Mouse (Mus musculus) lung, postnatal 25 days (tissue): ENCODE measurements at regions not wholly inside any gene's neighbourhood (a gene's known extent, or its start where the extent isn't known, plus 50 kb on each side); places are given as distances from the start of the nearest gene placed in this dataset.

ENCODE experiments used
- DNase-seq: peaks from one replicate; pipeline ENCODE4 v3.0.0; 2022; ENCODE audit warnings: low spot score

DNA sequence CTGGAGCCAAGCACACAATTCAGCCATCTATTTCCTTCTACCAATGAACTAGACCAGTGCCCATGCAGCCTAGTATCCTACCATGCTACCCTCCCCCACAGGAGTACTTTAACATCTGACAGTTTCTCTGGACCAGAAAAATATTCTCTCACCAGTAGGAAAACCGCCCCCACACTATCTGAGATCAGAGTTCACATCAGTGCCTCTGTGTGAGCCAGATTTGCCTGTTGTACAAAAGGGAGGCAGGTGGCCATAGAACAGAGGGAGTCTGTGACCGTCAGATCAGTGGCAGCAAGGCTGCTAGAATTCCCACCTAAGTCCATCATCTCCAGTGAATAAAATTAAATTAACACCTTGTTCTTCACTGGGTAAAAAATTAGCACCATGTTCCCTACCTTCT, 166.5 kb downstream of the Atp23 start:
- DNase-seq = no peak

DNA sequence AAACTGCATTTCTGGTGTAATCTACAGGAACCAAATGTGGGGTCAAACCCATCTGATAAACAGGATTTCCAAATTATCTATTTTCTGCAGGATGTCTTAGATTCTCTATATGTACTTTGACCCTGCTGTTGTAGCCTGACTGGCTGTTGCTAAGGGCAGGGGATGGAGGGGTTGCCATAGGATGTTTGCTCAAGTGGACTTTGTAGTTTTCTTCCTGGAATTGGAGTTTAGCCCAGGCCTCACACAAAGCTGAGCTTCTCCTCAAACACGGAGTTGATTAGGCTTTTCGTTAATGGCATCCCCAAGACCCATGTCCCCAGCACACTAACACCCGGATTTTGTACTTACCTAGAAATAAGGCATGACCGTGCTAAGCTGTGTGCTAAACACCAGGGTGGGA, 173.3 kb downstream of the Atp23 start:
- no peak for DNase-seq

DNA sequence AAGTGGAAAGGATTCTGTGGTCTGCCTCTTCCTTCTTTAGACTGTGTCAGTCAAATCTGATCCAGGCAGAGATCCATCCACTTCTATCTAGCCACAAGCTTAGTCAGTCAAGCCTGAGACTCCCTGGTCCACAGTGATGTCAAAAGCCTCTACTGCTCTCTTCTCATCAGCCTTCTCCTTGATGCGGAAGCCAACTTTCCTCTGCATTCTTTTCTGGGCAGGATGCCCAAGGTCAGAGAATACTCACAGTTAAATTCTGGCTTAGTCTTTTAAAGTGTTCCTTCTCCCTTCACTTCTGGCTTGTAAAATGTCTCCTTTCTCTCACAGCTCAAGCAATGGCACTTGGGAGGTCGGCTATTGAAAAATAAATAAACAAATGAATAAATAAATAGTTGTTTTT, 183.2 kb downstream of the Atp23 start:
- DNase-seq = no peak

DNA sequence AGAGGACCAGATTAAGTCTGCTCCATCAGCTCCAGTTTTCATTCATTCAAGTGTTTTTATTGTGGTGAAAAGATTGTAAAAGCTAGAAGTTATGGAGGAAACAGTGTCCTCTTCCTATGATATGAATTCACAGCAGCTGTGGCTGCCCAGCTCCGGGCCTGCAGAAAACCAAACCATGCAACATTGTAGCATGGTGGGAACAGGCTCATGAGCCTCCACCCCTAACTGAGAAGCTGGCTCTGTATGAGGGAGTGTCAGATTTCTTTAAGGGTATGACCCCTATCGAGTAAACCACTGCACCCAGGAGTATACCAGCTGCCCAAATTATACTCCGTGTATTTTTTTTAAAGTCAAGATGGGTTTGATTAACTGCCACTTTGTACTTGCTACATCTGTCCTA, 189.4 kb downstream of the Atp23 start:
- DNase-seq = no peak

DNA sequence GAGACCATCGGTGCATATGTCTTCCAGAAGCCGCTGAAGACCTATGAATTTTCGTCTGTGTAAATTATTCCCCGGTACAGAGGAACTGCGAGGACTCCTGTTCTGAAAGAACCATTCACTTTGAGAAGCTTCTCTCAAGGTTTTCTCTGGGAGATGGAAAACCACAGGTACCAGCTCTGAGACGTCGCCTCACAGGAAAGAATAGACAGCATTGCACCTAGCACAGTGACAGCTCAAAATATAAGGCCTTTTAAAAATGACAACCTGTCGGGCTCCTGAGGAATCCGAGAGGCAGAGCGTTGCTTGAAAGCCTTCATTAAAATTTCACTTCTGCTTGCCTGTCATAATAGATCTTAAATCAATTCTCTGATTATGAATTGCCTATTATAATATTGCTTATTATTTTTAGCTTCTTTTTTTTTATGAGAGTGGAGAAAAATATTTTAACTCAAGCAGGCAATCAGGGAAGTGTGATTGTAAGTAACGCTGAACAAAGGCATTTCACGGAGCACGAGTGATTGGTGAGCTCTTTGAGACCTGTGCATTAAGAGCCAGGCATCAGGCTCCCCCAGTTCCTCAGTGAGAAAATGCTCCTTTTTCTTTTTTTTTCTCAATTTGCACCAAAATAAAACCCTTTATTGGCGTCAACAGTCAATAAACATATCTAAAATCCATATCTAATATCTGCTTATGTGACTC, 191.8 kb downstream of the Atp23 start:
- DNase-seq = no peak

DNA sequence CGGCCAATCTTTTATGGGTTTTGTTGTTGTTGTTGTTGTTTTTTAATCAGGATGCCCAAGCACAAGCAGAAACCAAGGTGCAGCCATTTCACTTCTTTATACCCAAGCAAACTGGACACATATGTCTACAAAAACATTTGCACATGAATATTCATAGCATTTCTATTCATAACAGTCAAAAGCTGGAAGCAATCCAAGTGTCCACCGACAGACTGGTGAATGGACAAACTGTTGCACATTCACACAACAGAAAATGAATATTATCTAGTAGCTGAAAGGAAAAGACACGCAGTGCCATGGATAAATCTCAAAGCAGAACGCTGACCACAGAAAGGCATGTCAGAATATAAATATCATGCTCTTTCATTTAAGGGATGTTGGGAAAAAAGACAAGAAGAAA, 192.4 kb downstream of the Atp23 start:
- no peak for DNase-seq

DNA sequence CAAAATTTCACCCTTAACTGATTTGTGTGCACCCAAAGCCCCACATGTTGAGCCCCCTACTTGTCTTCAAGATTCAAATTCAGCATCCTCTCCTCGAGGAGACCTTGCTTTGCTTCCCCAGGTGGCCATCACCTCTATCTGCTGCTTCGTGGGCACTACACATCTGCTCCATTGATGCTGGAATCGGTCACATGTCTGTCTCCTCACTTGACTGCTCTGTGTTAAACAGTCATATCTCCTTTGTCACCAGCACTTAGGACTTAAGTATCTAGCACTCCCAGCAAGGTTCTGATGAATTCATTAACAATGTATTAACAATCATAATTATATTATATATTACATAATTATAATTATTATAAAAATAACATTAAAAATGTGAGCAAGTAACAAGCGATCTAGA, 192.9 kb downstream of the Atp23 start:
- no peak for DNase-seq

DNA sequence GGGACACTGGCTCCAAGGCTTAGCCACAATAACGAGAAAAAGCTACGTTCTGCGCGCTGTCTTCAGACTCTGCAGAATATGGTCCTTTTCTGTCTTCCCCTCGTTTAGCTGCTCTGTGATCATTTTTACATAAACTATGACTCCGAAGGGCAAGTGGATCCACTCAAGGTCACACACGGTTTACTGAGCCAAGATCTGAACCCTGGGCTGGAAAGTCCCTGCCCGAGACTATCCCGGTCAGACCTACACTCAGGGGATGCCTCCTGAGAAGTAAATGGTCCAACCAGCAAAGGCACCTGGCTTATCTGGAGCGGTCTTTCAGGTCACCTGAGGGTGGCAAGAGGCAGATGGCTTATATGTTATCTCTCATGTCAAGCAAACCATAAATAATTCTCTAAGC, 204.1 kb downstream of the Atp23 start:
- no peak for DNase-seq

DNA sequence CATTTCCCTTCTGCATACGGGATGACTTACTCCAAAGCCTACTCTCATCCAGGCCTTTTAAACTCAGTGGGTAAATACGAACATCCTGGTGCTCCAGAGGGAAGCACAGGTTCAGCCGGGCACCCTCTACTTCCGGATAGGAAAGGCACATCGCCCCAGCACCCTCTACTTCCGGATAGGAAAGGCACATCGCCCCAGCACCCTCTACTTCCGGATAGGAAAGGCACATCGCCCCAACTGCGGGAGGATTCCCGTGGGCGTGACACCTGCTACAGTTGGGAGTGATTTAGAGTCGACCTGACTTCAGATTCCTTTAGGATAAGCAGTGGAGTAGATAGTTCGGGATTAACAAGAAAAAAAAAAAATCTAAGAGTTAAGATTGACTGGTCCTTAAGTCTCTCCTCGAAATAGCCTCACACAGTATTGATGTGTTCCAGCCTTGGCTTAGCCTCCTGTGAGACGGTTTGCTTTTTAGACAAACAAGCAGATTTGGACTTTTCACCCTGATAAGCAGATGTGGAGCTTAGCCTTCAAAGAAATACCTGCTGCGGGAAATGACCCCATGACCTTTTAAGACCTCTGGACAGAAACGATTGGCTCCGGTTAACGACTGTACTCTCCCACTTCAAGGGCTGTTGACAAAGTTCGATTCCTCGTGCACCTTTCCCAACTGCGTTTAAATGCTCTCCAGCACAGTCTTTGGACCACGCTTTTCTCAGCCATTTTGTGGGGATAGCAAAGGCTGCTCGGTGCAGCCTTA, 210.1 kb downstream of the Atp23 start:
- DNase-seq = no peak

DNA sequence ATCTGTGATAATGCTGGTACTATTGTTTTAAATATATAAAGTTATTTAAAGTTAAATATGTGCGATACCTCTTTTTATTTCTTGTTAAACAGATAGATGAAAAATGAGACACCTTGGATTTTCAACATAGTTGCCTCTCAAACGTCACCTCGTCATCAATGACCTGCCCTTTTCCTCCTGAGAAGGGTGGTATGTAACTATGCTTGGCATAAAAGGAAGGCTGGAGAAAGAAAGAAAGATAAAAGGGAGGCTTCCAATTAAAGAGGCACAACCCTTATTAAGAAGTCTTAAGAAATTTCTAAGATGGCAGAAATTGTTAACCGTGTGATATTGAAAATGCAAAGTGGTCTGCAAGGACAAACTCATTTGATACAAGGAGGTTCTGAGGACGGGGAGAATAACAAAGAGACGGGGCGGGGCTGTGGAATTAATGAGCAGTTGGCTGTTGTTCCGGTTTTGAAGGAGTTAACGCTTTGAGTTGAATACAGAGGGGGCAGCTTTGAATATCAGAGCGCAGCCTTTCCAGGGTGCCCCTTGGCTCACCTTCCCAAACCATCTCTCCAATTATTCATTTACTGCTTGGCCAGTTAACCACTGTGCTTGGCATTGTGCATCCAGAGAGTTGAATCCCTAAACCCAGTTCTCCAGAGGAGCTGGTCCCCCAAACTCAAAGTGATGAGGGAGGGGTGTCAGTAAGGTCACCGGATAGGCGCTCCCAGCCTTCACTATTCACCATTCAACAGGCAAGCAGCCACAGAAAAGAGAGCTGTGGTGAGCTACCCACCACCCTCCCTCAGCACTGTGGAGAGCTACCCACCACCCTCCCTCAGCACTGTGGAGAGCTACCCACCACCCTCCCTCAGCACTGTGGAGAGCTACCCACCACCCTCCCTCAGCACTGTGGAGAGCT, 220.6 kb downstream of the Atp23 start:
- no peak for DNase-seq

DNA sequence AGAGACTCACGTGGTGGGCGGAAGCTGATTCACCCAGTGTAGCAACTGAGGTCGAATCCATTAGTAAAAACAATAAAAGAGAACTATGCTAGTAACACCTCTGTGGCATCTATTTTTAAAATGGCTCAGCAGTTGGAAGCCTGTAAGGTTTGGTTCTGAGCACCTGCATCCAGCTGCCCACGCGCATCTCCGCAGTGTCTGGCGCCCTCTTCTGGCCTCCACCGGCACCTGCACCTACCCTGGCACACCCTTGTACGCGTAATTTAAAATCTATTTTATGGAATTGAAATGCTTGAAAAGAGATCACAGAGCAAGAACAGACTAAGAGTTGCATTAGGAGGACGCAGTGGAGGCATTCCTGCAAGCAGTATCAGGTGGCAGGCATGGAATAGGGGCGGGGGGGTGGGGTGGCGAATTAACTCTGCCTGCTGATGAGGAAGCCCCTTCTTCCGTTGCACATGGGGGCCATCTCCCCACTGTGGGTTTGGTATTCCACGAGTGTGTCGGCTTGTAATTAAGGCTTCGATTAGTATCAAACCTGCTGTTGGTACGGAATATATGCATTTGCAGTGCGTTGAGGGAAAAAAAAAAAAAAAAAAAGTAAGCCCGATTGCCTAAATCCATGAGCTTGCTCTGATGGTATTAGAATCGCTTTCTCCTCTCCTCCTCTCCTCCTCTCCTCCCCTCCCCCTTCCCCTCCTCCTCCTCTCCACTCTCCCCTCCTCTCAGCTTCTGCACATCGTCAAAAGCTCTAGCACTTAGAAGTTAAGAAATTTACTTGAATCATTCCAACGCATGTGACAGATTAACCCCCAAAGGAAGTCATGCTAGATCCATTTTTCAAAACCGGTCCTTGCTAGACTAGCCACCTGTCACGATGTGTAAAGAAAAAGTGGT, 221.7 kb downstream of the Atp23 start:
- no peak for DNase-seq

DNA sequence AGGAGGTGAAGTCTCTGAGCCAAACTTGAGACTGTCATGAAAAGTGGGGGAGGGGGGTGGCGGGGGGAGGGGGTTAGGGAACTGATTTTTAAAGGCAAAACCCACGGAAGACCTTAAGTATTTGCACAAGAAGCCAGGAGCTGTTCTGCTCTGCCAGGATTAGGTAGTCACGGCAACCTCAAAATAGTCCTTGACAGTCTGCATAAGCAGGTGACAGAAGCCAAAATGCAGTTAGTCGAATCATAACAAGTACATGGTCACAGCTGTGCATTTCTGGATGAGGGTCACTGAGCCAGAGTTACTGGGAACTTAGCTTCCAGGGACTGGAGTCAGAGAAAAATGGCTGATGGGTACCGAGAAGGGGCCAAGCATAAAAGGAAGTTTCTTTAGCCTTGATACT, 227.7 kb downstream of the Atp23 start:
- DNase-seq = no peak

DNA sequence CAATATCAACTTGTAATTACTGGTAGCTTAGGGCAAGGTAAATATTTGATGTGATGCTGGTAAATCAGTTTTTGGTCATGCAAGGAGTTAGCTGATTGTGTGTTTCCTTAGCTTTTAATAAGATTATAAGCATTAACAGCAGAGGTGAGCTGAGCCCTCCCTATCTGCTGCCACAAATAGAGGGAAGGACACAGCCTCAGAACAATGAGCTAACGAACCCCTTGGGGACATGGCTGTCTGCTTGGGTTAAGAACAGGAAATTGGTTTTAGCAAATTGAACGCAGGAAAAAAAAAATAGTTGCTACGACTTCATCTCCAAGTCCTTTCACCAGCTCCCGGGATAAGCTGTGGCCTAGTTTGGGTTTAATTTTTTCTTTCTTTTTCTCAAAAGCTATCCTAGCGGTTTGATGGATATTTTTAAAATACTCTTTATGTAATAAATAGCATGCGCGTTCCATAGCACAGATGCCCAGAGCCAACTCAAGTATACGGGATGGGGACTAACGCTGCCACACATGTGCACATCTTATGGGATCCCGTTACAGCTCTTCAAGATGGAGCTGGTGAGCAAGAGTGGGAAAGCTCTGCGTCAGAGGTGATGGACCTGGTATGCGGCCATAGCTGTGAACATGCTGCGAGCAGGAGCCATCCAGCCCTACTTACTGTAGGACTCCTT, 236.6 kb downstream of the Atp23 start:
- DNase-seq = no peak

DNA sequence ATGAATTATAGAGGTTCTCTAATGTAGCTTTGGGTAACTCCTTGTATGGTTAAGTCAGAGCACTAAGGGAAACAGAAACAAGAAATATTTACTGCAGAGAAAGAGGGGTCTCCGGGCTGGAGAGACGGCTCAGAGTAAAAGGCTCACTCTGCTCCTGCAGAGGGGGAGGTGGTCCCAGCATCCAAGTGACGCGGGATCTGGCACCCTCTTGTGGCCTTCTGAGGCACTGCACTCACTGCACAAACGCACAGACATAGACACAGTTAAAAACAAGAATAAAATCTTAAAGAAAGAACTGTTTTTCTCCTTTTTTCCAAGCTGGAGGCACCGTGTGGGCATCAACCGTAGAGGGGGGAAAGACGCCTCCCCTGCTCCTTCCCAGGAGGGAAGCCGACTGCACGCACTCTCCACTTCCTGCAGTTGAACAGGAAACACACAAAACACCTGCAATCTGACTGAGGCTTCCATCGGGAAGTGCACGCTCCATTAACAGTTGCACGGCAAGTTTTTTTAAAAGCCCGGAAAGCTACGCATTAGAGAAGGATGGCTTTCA, 237.6 kb downstream of the Atp23 start:
- DNase-seq = no peak

DNA sequence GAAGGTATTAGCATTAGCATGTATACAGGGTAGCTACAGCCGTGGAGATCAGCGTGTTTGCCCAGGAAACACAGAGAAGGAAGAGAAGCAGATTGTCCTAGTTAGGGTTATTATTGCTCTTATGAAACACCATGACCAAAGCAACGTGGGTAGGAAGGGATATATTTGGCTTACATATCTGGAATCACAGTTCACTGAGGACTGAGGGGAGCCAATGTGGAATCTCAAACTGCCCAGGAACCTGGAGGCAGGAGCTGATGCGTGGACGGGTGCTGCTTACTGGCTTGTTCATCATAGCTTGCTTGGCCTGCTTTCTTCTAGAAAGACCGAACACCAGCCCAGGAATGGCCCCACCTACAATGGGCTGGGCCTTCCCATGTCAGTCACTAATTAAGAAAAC, 238.4 kb downstream of the Atp23 start:
- no peak for DNase-seq

DNA sequence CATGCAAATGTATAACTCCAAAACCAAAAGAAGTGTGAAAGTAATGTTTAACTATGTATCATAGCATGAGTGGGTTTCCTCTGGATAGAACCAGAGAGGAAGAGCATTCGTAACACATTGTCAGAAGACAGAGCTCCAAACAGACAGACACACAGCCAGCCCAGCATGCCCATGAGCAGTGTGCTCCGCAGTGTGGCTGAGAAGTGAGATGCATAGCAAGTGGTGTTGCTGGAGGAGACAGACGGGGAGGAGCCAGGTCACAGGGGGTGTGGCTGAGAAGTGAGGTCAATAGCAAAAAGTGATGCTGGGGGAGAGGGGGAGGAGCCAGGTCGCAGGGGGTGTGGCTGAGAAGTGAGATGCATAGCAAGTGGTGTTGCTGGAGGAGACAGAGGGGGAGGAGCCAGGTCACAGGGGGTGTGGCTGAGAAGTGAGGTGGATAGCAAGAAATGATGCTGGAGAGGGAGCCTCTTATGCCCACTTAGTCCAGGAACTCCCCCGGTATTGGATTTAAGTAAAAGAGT, 240.0 kb downstream of the Atp23 start:
- no peak for DNase-seq

DNA sequence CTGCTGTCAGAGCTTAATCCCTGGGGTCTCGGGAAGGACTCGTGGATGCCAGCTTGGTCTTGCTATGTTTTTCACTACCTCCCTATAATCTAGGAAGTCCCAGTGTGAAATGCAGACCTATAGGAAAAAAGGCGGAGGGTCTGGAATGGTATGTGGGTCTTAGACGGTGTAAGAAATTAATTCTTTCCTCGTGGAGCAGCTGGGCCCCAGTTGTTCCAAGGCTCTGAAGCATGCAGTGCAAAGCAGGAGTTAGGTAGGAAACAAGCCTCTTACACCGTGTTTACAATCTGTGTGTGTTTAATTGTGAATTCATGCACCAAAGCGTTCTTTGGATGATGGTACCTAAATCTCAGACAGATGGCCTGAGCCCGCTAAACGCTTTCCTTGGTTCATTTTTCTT, 241.1 kb downstream of the Atp23 start:
- no peak for DNase-seq

DNA sequence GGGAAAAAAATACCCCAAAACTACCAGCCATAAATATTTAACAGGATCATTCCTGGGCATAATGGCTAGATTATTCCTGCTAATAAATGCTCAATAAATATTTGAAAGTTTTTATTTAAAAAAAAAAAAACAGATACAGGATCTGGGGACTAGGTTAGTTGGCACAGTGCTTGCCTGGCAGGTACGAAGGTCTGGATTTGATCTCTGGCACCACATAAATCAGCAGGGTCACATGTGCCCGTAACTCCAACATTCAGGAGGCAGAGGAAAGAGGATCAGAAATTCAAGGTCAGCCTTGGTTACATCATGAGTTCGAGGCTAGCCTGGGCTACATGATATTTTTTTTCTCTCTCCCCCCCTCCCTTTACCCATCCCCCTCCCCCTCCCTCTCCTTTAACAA, 248.5 kb downstream of the Atp23 start:
- DNase-seq = no peak

DNA sequence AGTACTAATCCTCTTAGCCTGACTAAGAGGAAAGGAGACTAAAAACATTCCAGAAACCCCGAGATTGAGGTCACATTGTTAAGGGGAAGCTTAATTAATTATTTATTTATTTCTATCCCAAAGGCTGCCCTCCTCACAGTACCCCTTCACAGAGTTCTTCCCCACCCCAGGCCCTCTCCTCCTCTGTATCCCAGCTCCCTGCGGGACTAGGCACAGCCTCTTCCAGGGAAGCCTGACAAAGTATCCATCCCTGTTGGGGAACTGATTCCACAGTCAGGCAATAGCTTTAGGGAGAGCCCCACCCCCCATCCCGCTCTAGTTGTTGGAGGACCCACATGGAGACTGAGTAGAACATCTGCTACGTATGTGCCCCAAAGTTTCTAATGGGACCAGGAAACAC, 254.6 kb downstream of the Atp23 start:
- no peak for DNase-seq

DNA sequence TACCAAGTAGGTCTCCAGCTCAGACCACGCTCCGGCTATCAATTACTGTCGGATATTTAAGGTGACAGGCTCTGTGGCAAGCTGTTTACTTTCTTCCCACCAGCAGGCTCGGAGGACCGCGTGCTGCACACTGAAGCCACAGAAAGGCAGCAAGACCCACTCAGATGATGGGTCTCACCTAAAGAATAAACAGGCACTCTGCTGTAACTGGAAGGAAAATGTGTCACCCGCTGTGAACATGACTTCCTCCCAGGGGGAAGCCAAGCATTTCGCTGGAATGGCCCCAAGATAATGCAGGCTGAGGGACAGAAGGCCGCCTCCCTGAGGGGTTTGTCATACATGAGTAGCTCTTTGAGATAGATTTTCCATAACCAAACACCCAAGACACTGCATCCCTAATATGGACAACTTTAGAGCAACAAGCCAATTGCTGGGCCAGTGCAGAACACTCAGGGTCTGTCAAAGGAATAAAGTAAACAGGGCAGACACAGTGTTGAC, 259.3 kb downstream of the Atp23 start:
- DNase-seq = no peak

DNA sequence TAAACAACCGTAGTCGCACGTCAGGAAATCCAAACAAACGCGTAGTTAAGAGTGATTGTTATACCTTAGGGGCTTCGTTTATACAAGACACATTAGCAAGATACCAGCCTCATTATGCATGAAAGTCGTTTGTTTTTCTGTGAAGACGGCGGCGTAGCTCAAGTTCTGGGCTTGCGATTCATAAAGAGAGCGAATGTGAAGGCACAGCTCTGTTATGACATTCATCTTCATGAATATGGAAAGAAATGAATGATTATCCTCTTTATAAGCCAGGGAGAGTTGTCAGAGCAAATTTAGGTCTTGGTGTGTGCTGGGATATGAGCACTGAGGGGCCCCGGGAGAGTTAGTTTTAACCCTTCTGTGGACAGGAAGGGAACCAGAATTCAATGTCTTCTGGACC, 266.4 kb downstream of the Atp23 start:
- no peak for DNase-seq
